10 mouse cellular contexts compared by ENCODE assay signal in the genomic region with DNA sequence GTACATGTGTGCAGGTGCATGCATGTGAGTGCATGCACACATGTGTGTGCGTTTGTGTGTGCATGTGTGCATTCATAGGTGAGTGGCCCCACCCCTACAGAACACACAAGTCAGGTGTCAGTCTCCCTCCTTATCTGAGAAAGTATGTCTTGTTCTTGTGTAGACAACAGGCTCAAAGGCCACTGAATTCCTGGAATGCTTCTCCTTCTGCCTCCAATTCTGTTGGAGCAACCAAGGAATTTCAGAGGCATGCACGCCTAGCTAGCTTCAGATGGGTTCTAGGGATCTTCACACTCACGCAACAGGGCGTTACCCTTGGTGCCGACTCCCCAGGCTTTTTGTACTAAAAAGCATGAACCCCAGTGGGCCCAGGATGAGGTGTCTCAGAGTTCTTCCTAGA. TPM values are rescaled to one million over a fixed set of nuclear protein-coding genes. Genes with fewer than 3 reads are reported as not detected.
DNase-seq lines count a peak whose midpoint lies in the region; ATAC-seq lines count a peak whose summit lies in the region.
"Had no signal": no experiment of that assay in that cellular context is flagged by ENCODE, and none has a peak within 500 bp of the region (broad histone marks: within the 10 kb centered on the region; RNA-seq: fewer than 3 reads in every experiment).

No protein-coding gene starts in this region.

- peaks cover 4% of the 10 kb centered on the region; the same call in 1 of the 2 replicates for H3K4me1 ChIP-seq in hindbrain, embryonic 11.5 days (replicated peaks; ENCODE audit: control insufficient read depth, insufficient read depth, low read length)
- H3K4me1 ChIP-seq in hindbrain, embryonic 12.5 days = peaks cover 16% of the 10 kb centered on the region
- H3K4me1 ChIP-seq in neural tube, embryonic 13.5 days (replicated peaks) = peaks cover 19% of the 10 kb centered on the region

- WGBS in hindbrain, embryonic 11.5 days = 71% methylated on average over 5 of the region's 5 CpGs
- WGBS in hindbrain, embryonic 12.5 days = 74% methylated on average over 5 of the region's 5 CpGs
- 80% methylated on average over 5 of the region's 5 CpGs for WGBS in neural tube, embryonic 13.5 days

- peaks cover 15% of the 10 kb centered on the region for H3K36me3 ChIP-seq in hindbrain, embryonic 11.5 days (ENCODE audit: control insufficient read depth, insufficient read depth, low read length)
- peaks cover 82% of the 10 kb centered on the region for H3K36me3 ChIP-seq in hindbrain, embryonic 12.5 days
- H3K36me3 ChIP-seq in neural tube, embryonic 13.5 days = peaks cover 86% of the 10 kb centered on the region

- ATAC-seq in hindbrain, embryonic 11.5 days (ENCODE audit: low FRiP score) = no peak
- ATAC-seq in hindbrain, embryonic 12.5 days (ENCODE audit: low FRiP score) = no peak
- ATAC-seq in neural tube, embryonic 13.5 days (ENCODE audit: low read depth) = no peak

- no peak overlapping the region for H3K4me2 ChIP-seq in hindbrain, embryonic 11.5 days (replicated peaks; ENCODE audit: low read depth, low read length)
- no peak overlapping the region for H3K4me2 ChIP-seq in hindbrain, embryonic 12.5 days (replicated peaks)
- H3K4me2 ChIP-seq in neural tube, embryonic 13.5 days = no peak overlapping the region
- H3K4me2 ChIP-seq: liver, embryonic 13.5 days had no signal

- no peak overlapping the region for H3K9ac ChIP-seq in hindbrain, embryonic 11.5 days (ENCODE audit: low read depth, low read length)
- H3K9ac ChIP-seq in hindbrain, embryonic 12.5 days = no peak overlapping the region
- H3K9ac ChIP-seq in neural tube, embryonic 13.5 days = no peak overlapping the region
- H3K9ac ChIP-seq: liver, embryonic 13.5 days had no signal

- H3K9me3 ChIP-seq in hindbrain, embryonic 11.5 days (ENCODE audit: control insufficient read depth, low read length) = no peaks in the 10 kb centered on the region
- no peaks in the 10 kb centered on the region for H3K9me3 ChIP-seq in hindbrain, embryonic 12.5 days (replicated peaks)
- H3K9me3 ChIP-seq in neural tube, embryonic 13.5 days = no peaks in the 10 kb centered on the region
- H3K9me3 ChIP-seq: liver, embryonic 13.5 days had no signal

- 0 out of 2 replicates have a peak overlapping the region, but pooled peaks have one; percentile 9 for H3K27ac ChIP-seq in hindbrain, embryonic 11.5 days (ENCODE audit: low read depth, low read length)
- no peak overlapping the region for H3K27ac ChIP-seq in hindbrain, embryonic 12.5 days
- H3K27ac ChIP-seq in neural tube, embryonic 13.5 days (replicated peaks) = peak overlapping the region; percentile 67
- H3K27ac ChIP-seq: liver, embryonic 13.5 days had no signal

- H3K4me3 ChIP-seq in hindbrain, embryonic 11.5 days (ENCODE audit: low read depth, low read length) = no peak overlapping the region
- H3K4me3 ChIP-seq in hindbrain, embryonic 12.5 days = no peak overlapping the region
- H3K4me3 ChIP-seq in neural tube, embryonic 13.5 days = no peak overlapping the region
- H3K4me3 ChIP-seq: liver, embryonic 13.5 days had no signal

- H3K27me3 ChIP-seq in hindbrain, embryonic 11.5 days (ENCODE audit: control insufficient read depth, insufficient read depth, low read length) = no peaks in the 10 kb centered on the region
- H3K27me3 ChIP-seq in hindbrain, embryonic 12.5 days = no peaks in the 10 kb centered on the region
- no peaks in the 10 kb centered on the region for H3K27me3 ChIP-seq in neural tube, embryonic 13.5 days
- H3K27me3 ChIP-seq: liver, embryonic 13.5 days had no signal

- DNase-seq in hindbrain, embryonic 11.5 days (ENCODE audit: low spot score) = no peak
- DNase-seq in neural tube, embryonic 10.5 days (ENCODE audit: extremely low spot score, low spot score) = no peak
- peak; percentile 41 to 46 for DNase-seq in kidney, postnatal 36 days
- DNase-seq in thymus, postnatal 0 days (ENCODE audit: low spot score) = no peak
- DNase-seq in layer of hippocampus, postnatal 36 days = no peak
- DNase-seq: cerebellum, adult 11-12 months; gastrocnemius, postnatal 36 days; liver, embryonic 13.5 days had no signal

RNA-seq across cellular contexts. Expression of a gene that starts 47.8 kb away (rescaled TPM):
- 30.7 and 44.0 TPM in 2 replicates for polyA plus RNA-seq in hindbrain, embryonic 11.5 days (2014; fragmentation: Nextera tagmentation; extraction: Ambion mirVana)
- polyA plus RNA-seq in hindbrain, embryonic 12.5 days (2016; fragmentation: Nextera tagmentation; extraction: Ambion mirVana) = 72.8 and 73.7 TPM in 2 replicates
- 30.3 and 31.1 TPM in 2 replicates for polyA plus RNA-seq in neural tube, embryonic 13.5 days (2015; fragmentation: Nextera tagmentation; extraction: Ambion mirVana)
- polyA plus RNA-seq in thymus, postnatal 0 days (2015; fragmentation: Nextera tagmentation; extraction: Ambion mirVana) = 6.9 and 9.6 TPM in 2 replicates
- 100 to 1,000 TPM; 146 to 156 TPM for total RNA-seq in layer of hippocampus, postnatal 36 days (2021)

Comparison
In these comparisons a context has a peak if more than half of its experiments do, and no peak if none do; other contexts are left out.
1. DNase-seq: peak in kidney, postnatal 36 days (2 of 2); none in hindbrain, embryonic 11.5 days (single experiment), neural tube, embryonic 10.5 days (single experiment), thymus, postnatal 0 days (single experiment) and layer of hippocampus, postnatal 36 days (0 of 2).